Mouse (Mus musculus): ENCODE results near the gene Wars2. TPM values are rescaled to one million over a fixed set of nuclear protein-coding genes. Genes with fewer than 3 reads are reported as not detected.

Gene Wars2
- polyA plus RNA-seq, 1 experiment: 0.04 TPM

DNA sequence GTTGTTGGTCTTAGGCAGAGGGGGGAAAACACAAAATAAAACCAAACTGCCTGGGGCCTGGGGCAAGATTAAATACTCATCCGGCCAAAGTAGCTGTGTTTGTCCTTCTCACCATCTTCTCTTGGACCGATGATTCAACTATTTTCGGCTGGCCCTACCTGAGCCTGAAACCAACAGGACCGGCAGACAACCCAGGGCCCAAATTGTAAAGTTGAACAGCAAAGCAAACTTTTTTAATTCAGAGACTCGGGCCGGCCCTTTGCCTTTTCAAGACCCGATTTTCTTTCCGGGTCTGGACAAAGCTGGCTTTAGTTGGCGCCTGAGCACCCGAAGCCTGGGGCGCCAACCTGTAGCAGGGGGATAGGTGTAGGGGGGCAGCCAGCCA lies 115.5 kb downstream of the Wars2 start:
- TF ChIP-seq GATA1 (IDR thresholded peaks at IDR 0.05; ENCODE audit: low read length) (no peak), TAL1 (IDR thresholded peaks at IDR 0.05; ENCODE audit: low read length) (no peak)
- no peaks in the 10 kb centered on the region for H3K36me3 ChIP-seq (ENCODE audit: control insufficient read depth)
- H3K9me3 ChIP-seq (ENCODE audit: control insufficient read depth, low read length): peaks cover 3% of the 10 kb centered on the region; the same call in 1 of the 2 replicates
- H3K27me3 ChIP-seq (ENCODE audit: control insufficient read depth): peaks cover 100% of the 10 kb centered on the region
- H3K4me1 ChIP-seq (ENCODE audit: control insufficient read depth): no peaks in the 10 kb centered on the region
- H3K4me3 ChIP-seq (replicated peaks): no peak overlapping the region

- Histone ChIP-seq H3K4me1 (ENCODE audit: control insufficient read depth) (no peaks in the 10 kb centered on the region), H3K36me3 (ENCODE audit: control insufficient read depth) (no peaks in the 10 kb centered on the region), H3K9me3 (ENCODE audit: control insufficient read depth, low read length) (peaks cover 3% of the 10 kb centered on the region; the same call in 1 of the 2 replicates)
These were observed 115.9 kb downstream of the Wars2 start for GRCm38 (mm10) chr3:99256766-99257165.

GRCm38 (mm10) chr3:99257586-99258577 lies 117.0 kb downstream of the Wars2 start:
- peaks cover 100% of the 10 kb centered on the region for H3K27me3 ChIP-seq (ENCODE audit: control insufficient read depth)
- peaks cover 3% of the 10 kb centered on the region; the same call in 1 of the 2 replicates for H3K9me3 ChIP-seq (ENCODE audit: control insufficient read depth, low read length)
- H3K4me1 ChIP-seq (ENCODE audit: control insufficient read depth): no peaks in the 10 kb centered on the region
- TF ChIP-seq TAL1 (IDR thresholded peaks at IDR 0.05; ENCODE audit: low read length): no peak
- TF ChIP-seq GATA1 (IDR thresholded peaks at IDR 0.05; ENCODE audit: low read length): no peak
- H3K4me3 ChIP-seq (replicated peaks): no peak overlapping the region
- no peaks in the 10 kb centered on the region for H3K36me3 ChIP-seq (ENCODE audit: control insufficient read depth)

More at GRCm38 (mm10) chr3:99256766-99257165, 115.9 kb downstream of the Wars2 start:
- H3K27me3 ChIP-seq (ENCODE audit: control insufficient read depth): peaks cover 100% of the 10 kb centered on the region
- no peak overlapping the region for H3K4me3 ChIP-seq (replicated peaks)
- no peak for TF ChIP-seq TAL1 (IDR thresholded peaks at IDR 0.05; ENCODE audit: low read length)
- TF ChIP-seq GATA1 (IDR thresholded peaks at IDR 0.05; ENCODE audit: low read length): no peak

DNA sequence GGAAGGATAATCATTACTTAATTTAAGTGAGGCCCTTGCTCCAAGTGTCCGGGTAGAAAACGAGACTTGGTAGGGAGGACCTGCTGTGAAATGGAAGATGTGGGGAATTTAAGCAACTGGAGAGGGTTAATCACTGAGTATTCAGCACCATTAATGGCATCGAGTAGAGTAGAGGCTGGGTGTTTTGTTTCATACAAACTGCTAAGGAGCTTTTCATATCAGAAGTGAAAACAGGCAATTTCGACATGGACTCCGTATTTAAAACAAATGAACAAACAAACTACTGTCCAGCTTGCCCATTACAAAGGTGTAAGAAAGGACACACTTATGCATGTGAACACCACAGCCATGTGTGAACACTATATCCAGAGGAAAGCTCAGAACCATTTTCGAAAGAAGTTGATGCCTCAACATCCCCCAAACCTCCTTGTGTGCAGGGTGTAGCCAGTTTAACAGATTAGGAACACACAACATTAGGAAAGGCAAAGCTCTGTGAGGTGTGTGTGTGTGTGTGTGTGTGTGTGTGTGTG lies 118.9 kb downstream of the Wars2 start:
- H3K9me3 ChIP-seq (ENCODE audit: control insufficient read depth, low read length): no peaks in the 10 kb centered on the region
- peaks cover 94% of the 10 kb centered on the region for H3K27me3 ChIP-seq (ENCODE audit: control insufficient read depth)
- no peaks in the 10 kb centered on the region for H3K36me3 ChIP-seq (ENCODE audit: control insufficient read depth)
- no peak overlapping the region for H3K4me3 ChIP-seq (replicated peaks)
- TF ChIP-seq GATA1 (IDR thresholded peaks at IDR 0.05; ENCODE audit: low read length) (no peak), TAL1 (IDR thresholded peaks at IDR 0.05; ENCODE audit: low read length) (no peak)
- no peaks in the 10 kb centered on the region for H3K4me1 ChIP-seq (ENCODE audit: control insufficient read depth)

- no peaks in the 10 kb centered on the region for H3K36me3 ChIP-seq (ENCODE audit: control insufficient read depth)
- no peaks in the 10 kb centered on the region for H3K4me1 ChIP-seq (ENCODE audit: control insufficient read depth)
- TF ChIP-seq GATA1 (IDR thresholded peaks at IDR 0.05; ENCODE audit: low read length) (no peak), TAL1 (IDR thresholded peaks at IDR 0.05; ENCODE audit: low read length) (no peak)
- no peak overlapping the region for H3K4me3 ChIP-seq (replicated peaks)
- H3K27me3 ChIP-seq (ENCODE audit: control insufficient read depth): peaks cover 90% of the 10 kb centered on the region
- H3K9me3 ChIP-seq (ENCODE audit: control insufficient read depth, low read length): no peaks in the 10 kb centered on the region
These were observed 119.5 kb downstream of the Wars2 start for GRCm38 (mm10) chr3:99260395-99260794.

GRCm38 (mm10) chr3:99261371-99261791 lies 120.5 kb downstream of the Wars2 start:
- H3K9me3 ChIP-seq (ENCODE audit: control insufficient read depth, low read length): no peaks in the 10 kb centered on the region
- H3K36me3 ChIP-seq (ENCODE audit: control insufficient read depth): no peaks in the 10 kb centered on the region
- TF ChIP-seq GATA1 (IDR thresholded peaks at IDR 0.05; ENCODE audit: low read length): no peak
- TF ChIP-seq TAL1 (IDR thresholded peaks at IDR 0.05; ENCODE audit: low read length): no peak
- peaks cover 80% of the 10 kb centered on the region for H3K27me3 ChIP-seq (ENCODE audit: control insufficient read depth)
- no peaks in the 10 kb centered on the region for H3K4me1 ChIP-seq (ENCODE audit: control insufficient read depth)
- no peak overlapping the region for H3K4me3 ChIP-seq (replicated peaks)

GRCm38 (mm10) chr3:99261986-99262385 lies 121.1 kb downstream of the Wars2 start:
- H3K36me3 ChIP-seq (ENCODE audit: control insufficient read depth): no peaks in the 10 kb centered on the region
- peaks cover 74% of the 10 kb centered on the region for H3K27me3 ChIP-seq (ENCODE audit: control insufficient read depth)
- no peak overlapping the region for H3K4me3 ChIP-seq (replicated peaks)
- no peaks in the 10 kb centered on the region for H3K9me3 ChIP-seq (ENCODE audit: control insufficient read depth, low read length)
- TF ChIP-seq GATA1 (IDR thresholded peaks at IDR 0.05; ENCODE audit: low read length) (no peak), TAL1 (IDR thresholded peaks at IDR 0.05; ENCODE audit: low read length) (no peak)
- H3K4me1 ChIP-seq (ENCODE audit: control insufficient read depth): no peaks in the 10 kb centered on the region

DNA sequence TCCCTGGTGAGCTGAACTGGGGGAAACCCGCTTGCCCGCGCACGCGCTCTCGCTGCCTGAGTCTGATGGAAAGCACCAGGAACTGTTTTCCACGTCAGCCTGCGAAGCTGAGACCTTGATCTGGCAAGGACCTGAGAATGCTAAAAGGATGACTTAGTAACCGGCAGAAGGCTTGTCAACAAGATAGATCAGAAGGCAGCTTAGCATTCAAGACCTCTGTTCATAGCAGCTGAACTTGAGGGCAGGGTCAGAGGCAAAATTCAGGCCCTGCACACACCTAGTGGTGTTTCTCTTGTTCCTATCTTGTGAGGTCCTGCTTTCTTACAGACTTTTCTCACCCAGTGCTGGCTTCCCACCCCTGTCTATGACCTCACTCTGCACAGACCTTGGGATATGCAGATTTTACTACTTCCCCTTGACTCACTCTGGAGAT lies 122.6 kb downstream of the Wars2 start:
- Histone ChIP-seq H3K27me3 (ENCODE audit: control insufficient read depth) (peaks cover 59% of the 10 kb centered on the region), H3K36me3 (ENCODE audit: control insufficient read depth) (no peaks in the 10 kb centered on the region), H3K4me1 (ENCODE audit: control insufficient read depth) (no peaks in the 10 kb centered on the region), H3K4me3 (replicated peaks) (no peak overlapping the region), H3K9me3 (ENCODE audit: control insufficient read depth, low read length) (no peaks in the 10 kb centered on the region)
- no peak for TF ChIP-seq GATA1 (IDR thresholded peaks at IDR 0.05; ENCODE audit: low read length)
- no peak for TF ChIP-seq TAL1 (IDR thresholded peaks at IDR 0.05; ENCODE audit: low read length)

GRCm38 (mm10) chr3:99264695-99265094 lies 123.8 kb downstream of the Wars2 start:
- Histone ChIP-seq H3K36me3 (ENCODE audit: control insufficient read depth) (no peaks in the 10 kb centered on the region), H3K9me3 (ENCODE audit: control insufficient read depth, low read length) (no peaks in the 10 kb centered on the region), H3K4me1 (ENCODE audit: control insufficient read depth) (no peaks in the 10 kb centered on the region), H3K4me3 (replicated peaks) (no peak overlapping the region), H3K27me3 (ENCODE audit: control insufficient read depth) (peaks cover 47% of the 10 kb centered on the region)
- TF ChIP-seq GATA1 (IDR thresholded peaks at IDR 0.05; ENCODE audit: low read length) (no peak), TAL1 (IDR thresholded peaks at IDR 0.05; ENCODE audit: low read length) (no peak)

All from erythroblast, embryonic 14.5 days (primary cell).